ENCODE assay signal across 9 mouse cellular contexts in genomic region chr1:72255062-72255853, GRCm38 (mm10). TPM values are rescaled to one million over a fixed set of nuclear protein-coding genes. Genes with fewer than 3 reads are reported as not detected.
DNase-seq lines count a peak whose midpoint lies in the region; ATAC-seq and TF ChIP-seq lines count a peak whose summit lies in the region.
"Had no signal": no experiment of that assay in that cellular context is flagged by ENCODE, and none has a peak within 500 bp of the region (broad histone marks: within the 10 kb centered on the region; RNA-seq: fewer than 3 reads in every experiment).

No protein-coding gene starts in this region.

- peak overlapping the region; percentile 39 for H3K4me3 ChIP-seq in cerebellum, adult 2 months (replicated peaks; ENCODE audit: insufficient read depth, low read depth, low read length)
- H3K4me3 ChIP-seq in forebrain, postnatal 0 days (ENCODE audit: low read depth, low read length): peak overlapping the region; percentile 40
- H3K4me3 ChIP-seq in limb, embryonic 15.5 days: peak overlapping the region; percentile 47
- peak overlapping the region; percentile 48 for H3K4me3 ChIP-seq in midbrain, embryonic 15.5 days
- peak overlapping the region; percentile 37 for H3K4me3 ChIP-seq in stomach, embryonic 14.5 days (ENCODE audit: low read depth, low read length)

- H3K36me3 ChIP-seq in forebrain, postnatal 0 days (ENCODE audit: insufficient read depth): no peaks in the 10 kb centered on the region
- H3K36me3 ChIP-seq in limb, embryonic 15.5 days: no peaks in the 10 kb centered on the region; the same call in 1 of the 2 replicates
- H3K36me3 ChIP-seq in midbrain, embryonic 15.5 days (replicated peaks): no peaks in the 10 kb centered on the region
- peaks cover 3% of the 10 kb centered on the region; the same call in 1 of the 2 replicates for H3K36me3 ChIP-seq in stomach, embryonic 14.5 days (ENCODE audit: control insufficient read depth, insufficient read depth, low read length)

- 6% methylated on average over 15 of the region's 15 CpGs for WGBS in cerebellum, adult 2 months
- WGBS in forebrain, postnatal 0 days: 3% methylated on average over 15 of the region's 15 CpGs
- 3% methylated on average over 15 of the region's 15 CpGs for WGBS in limb, embryonic 15.5 days
- WGBS in midbrain, embryonic 15.5 days: 2% methylated on average over 15 of the region's 15 CpGs
- 3% methylated on average over 15 of the region's 15 CpGs for WGBS in stomach, embryonic 14.5 days

- H3K4me2 ChIP-seq in forebrain, postnatal 0 days (ENCODE audit: low read depth): peak overlapping the region; percentile 59
- peak overlapping the region; percentile 62 for H3K4me2 ChIP-seq in limb, embryonic 15.5 days
- peak overlapping the region; percentile 52 for H3K4me2 ChIP-seq in midbrain, embryonic 15.5 days
- H3K4me2 ChIP-seq in stomach, embryonic 14.5 days (replicated peaks; ENCODE audit: low read depth, low read length): peak overlapping the region; percentile 60

- H3K27me3 ChIP-seq in cerebellum, adult 2 months (ENCODE audit: control insufficient read depth, insufficient read depth, low read length): no peaks in the 10 kb centered on the region
- no peaks in the 10 kb centered on the region for H3K27me3 ChIP-seq in forebrain, postnatal 0 days (ENCODE audit: insufficient read depth, low read length)
- H3K27me3 ChIP-seq in limb, embryonic 15.5 days: no peaks in the 10 kb centered on the region
- no peaks in the 10 kb centered on the region for H3K27me3 ChIP-seq in midbrain, embryonic 15.5 days (replicated peaks)
- no peaks in the 10 kb centered on the region for H3K27me3 ChIP-seq in stomach, embryonic 14.5 days (ENCODE audit: control insufficient read depth, insufficient read depth, low read length)

- H3K9me3 ChIP-seq in forebrain, postnatal 0 days (ENCODE audit: low read length): no peaks in the 10 kb centered on the region
- H3K9me3 ChIP-seq in limb, embryonic 15.5 days: no peaks in the 10 kb centered on the region
- H3K9me3 ChIP-seq in midbrain, embryonic 15.5 days: no peaks in the 10 kb centered on the region
- H3K9me3 ChIP-seq in stomach, embryonic 14.5 days (ENCODE audit: control insufficient read depth, low read depth, low read length): no peaks in the 10 kb centered on the region

- H3K4me1 ChIP-seq in cerebellum, adult 2 months (ENCODE audit: control insufficient read depth, insufficient read depth, low read length): peaks cover 11% of the 10 kb centered on the region
- peaks cover 9% of the 10 kb centered on the region; the same call in 1 of the 2 replicates for H3K4me1 ChIP-seq in forebrain, postnatal 0 days (ENCODE audit: insufficient read depth)
- H3K4me1 ChIP-seq in limb, embryonic 15.5 days: peaks cover 15% of the 10 kb centered on the region
- peaks cover 25% of the 10 kb centered on the region for H3K4me1 ChIP-seq in midbrain, embryonic 15.5 days
- H3K4me1 ChIP-seq in stomach, embryonic 14.5 days (ENCODE audit: control insufficient read depth, insufficient read depth, low read length): no peaks in the 10 kb centered on the region; the same call in 1 of the 2 replicates

- DNase-seq in ovary, adult 18-20 months (ENCODE audit: low spot score): peak; percentile 61
- no peak for DNase-seq in ovary, postnatal 10 days (ENCODE audit: low spot score)
- DNase-seq in cerebellum, adult 2 months: no peak
- DNase-seq in forebrain, postnatal 0 days: peak; percentile 81

- no peak for TF ChIP-seq POLR2A in cerebellum, adult 2 months (IDR thresholded peaks at IDR 0.05; ENCODE audit: borderline replicate concordance, insufficient read depth, low read length)

- peak overlapping the region; percentile 38 for H3K27ac ChIP-seq in cerebellum, adult 2 months (ENCODE audit: insufficient read depth, low read length)
- peak overlapping the region; percentile 85 for H3K27ac ChIP-seq in forebrain, postnatal 0 days (ENCODE audit: low read depth, low read length)
- peak overlapping the region; percentile 93 for H3K27ac ChIP-seq in limb, embryonic 15.5 days
- H3K27ac ChIP-seq in midbrain, embryonic 15.5 days: peak overlapping the region; percentile 89
- peak overlapping the region; percentile 89 for H3K27ac ChIP-seq in stomach, embryonic 14.5 days (ENCODE audit: low read length)

- TF ChIP-seq CTCF in cerebellum, adult 2 months (IDR thresholded peaks at IDR 0.05; ENCODE audit: borderline replicate concordance, insufficient read depth, low read depth, low read length): no peak
- TF ChIP-seq CTCF in forebrain, postnatal 0 days (IDR thresholded peaks at IDR 0.05; ENCODE audit: low read depth): 0 out of 2 replicates have a peak, but pooled peaks have one; percentile 38

- peak overlapping the region; percentile 67 for H3K9ac ChIP-seq in forebrain, postnatal 0 days
- H3K9ac ChIP-seq in limb, embryonic 15.5 days: no peak overlapping the region
- peak overlapping the region; percentile 52 for H3K9ac ChIP-seq in midbrain, embryonic 15.5 days
- H3K9ac ChIP-seq in stomach, embryonic 14.5 days (replicated peaks; ENCODE audit: low read depth, low read length): peak overlapping the region; percentile 45; the same call in 1 of the 2 replicates

- ATAC-seq in forebrain, postnatal 0 days: peak; percentile 83
- peak; percentile 53 for ATAC-seq in inflammation-experienced regulatory T-cells, adult 6 months
- ATAC-seq in limb, embryonic 15.5 days (ENCODE audit: insufficient number of reproducible peaks, low FRiP score, low TSS enrichment, low read depth): peak; percentile 85
- ATAC-seq in midbrain, embryonic 15.5 days (replicated peaks): peak; percentile 85
- ATAC-seq in stomach, embryonic 14.5 days (ENCODE audit: insufficient number of reproducible peaks, insufficient read depth, low FRiP score, low read depth): peak; percentile 91

RNA-seq across cellular contexts. Expression of gene Pecr, which starts 28.9 kb away (rescaled TPM):
- polyA plus RNA-seq in cerebellum, adult 2 months (2012; rRNA removed): 6.2 and 6.8 TPM in 2 replicates
- 4.6 and 7.5 TPM in 2 replicates for total RNA-seq in forebrain, postnatal 0 days (2014; rRNA removed)
- polyA plus RNA-seq in forebrain, postnatal 0 days (2015; fragmentation: Nextera tagmentation; extraction: Ambion mirVana): 8.0 and 11.9 TPM in 2 replicates
- 1 to 10 TPM; 3.4 to 4.2 (median 4.1) TPM for polyA plus RNA-seq in inflammation-experienced regulatory T-cells, adult 6 months (2017; shearing (Covaris generic))
- polyA plus RNA-seq in limb, embryonic 15.5 days (2015; fragmentation: Nextera tagmentation; extraction: Ambion mirVana): 33.3 and 35.7 TPM in 2 replicates
- polyA plus RNA-seq in midbrain, embryonic 15.5 days (2015; fragmentation: Nextera tagmentation; extraction: Ambion mirVana): 5.7 and 5.8 TPM in 2 replicates
- 35.0 and 35.7 TPM in 2 replicates for polyA plus RNA-seq in stomach, embryonic 14.5 days (2014; fragmentation: Nextera tagmentation; extraction: Ambion mirVana)

RNA-seq across cellular contexts. Expression of gene Tmem169, which starts 28.9 kb away (rescaled TPM):
- 16.4 and 18.3 TPM in 2 replicates for polyA plus RNA-seq in cerebellum, adult 2 months (2012; rRNA removed)
- total RNA-seq in forebrain, postnatal 0 days (2014; rRNA removed): 36.1 and 38.8 TPM in 2 replicates
- polyA plus RNA-seq in forebrain, postnatal 0 days (2015; fragmentation: Nextera tagmentation; extraction: Ambion mirVana): 22.7 and 35.2 TPM in 2 replicates
- polyA plus RNA-seq in inflammation-experienced regulatory T-cells, adult 6 months (2017; shearing (Covaris generic)): not detected
- polyA plus RNA-seq in limb, embryonic 15.5 days (2015; fragmentation: Nextera tagmentation; extraction: Ambion mirVana): 3.3 and 3.5 TPM in 2 replicates
- polyA plus RNA-seq in midbrain, embryonic 15.5 days (2015; fragmentation: Nextera tagmentation; extraction: Ambion mirVana): 37.8 and 41.1 TPM in 2 replicates
- 2.6 and 3.7 TPM in 2 replicates for polyA plus RNA-seq in stomach, embryonic 14.5 days (2014; fragmentation: Nextera tagmentation; extraction: Ambion mirVana)
- polyA plus RNA-seq: erythroblast, embryonic 14.5 days had no signal

RNA-seq across cellular contexts. Expression of gene Mreg, which starts 43.2 kb away (rescaled TPM):
- polyA plus RNA-seq in cerebellum, adult 2 months (2012; rRNA removed): 22.7 and 25.8 TPM in 2 replicates
- total RNA-seq in forebrain, postnatal 0 days (2014; rRNA removed): 1.7 and 1.9 TPM in 2 replicates
- 1.7 and 2.1 TPM in 2 replicates for polyA plus RNA-seq in forebrain, postnatal 0 days (2015; fragmentation: Nextera tagmentation; extraction: Ambion mirVana)
- polyA plus RNA-seq in inflammation-experienced regulatory T-cells, adult 6 months (2017; shearing (Covaris generic)): under 1 TPM in 1 of 3 experiments, not detected in 2; 0.47 TPM
- 5.4 and 5.6 TPM in 2 replicates for polyA plus RNA-seq in limb, embryonic 15.5 days (2015; fragmentation: Nextera tagmentation; extraction: Ambion mirVana)
- 1.7 and 2.2 TPM in 2 replicates for polyA plus RNA-seq in midbrain, embryonic 15.5 days (2015; fragmentation: Nextera tagmentation; extraction: Ambion mirVana)
- polyA plus RNA-seq in stomach, embryonic 14.5 days (2014; fragmentation: Nextera tagmentation; extraction: Ambion mirVana): 9.2 and 9.7 TPM in 2 replicates

RNA-seq across cellular contexts. Expression of gene Xrcc5, which starts 52.0 kb away (rescaled TPM):
- 13.3 TPM in 2 replicates for polyA plus RNA-seq in cerebellum, adult 2 months (2012; rRNA removed)
- 10.3 and 12.7 TPM in 2 replicates for total RNA-seq in forebrain, postnatal 0 days (2014; rRNA removed)
- polyA plus RNA-seq in forebrain, postnatal 0 days (2015; fragmentation: Nextera tagmentation; extraction: Ambion mirVana): 11.9 and 12.8 TPM in 2 replicates
- 10 to 100 TPM; 23.7 to 29.9 (median 26.1) TPM for polyA plus RNA-seq in inflammation-experienced regulatory T-cells, adult 6 months (2017; shearing (Covaris generic))
- 35.4 and 35.9 TPM in 2 replicates for polyA plus RNA-seq in limb, embryonic 15.5 days (2015; fragmentation: Nextera tagmentation; extraction: Ambion mirVana)
- 15.4 and 16.1 TPM in 2 replicates for polyA plus RNA-seq in midbrain, embryonic 15.5 days (2015; fragmentation: Nextera tagmentation; extraction: Ambion mirVana)
- polyA plus RNA-seq in stomach, embryonic 14.5 days (2014; fragmentation: Nextera tagmentation; extraction: Ambion mirVana): 43.6 and 47.8 TPM in 2 replicates

Comparison
In these comparisons a context has a peak if more than half of its experiments do, and no peak if none do; other contexts are left out.
1. DNase-seq: peak in ovary, adult 18-20 months (single experiment) and forebrain, postnatal 0 days (single experiment); none in ovary, postnatal 10 days (single experiment) and cerebellum, adult 2 months (0 of 2).
2. H3K27ac ChIP-seq: peak in every context shown above with its lines; median percentile 93 in limb, embryonic 15.5 days; 89 in midbrain, embryonic 15.5 days; 89 in stomach, embryonic 14.5 days; 85 in forebrain, postnatal 0 days; 38 in cerebellum, adult 2 months.
3. Peak in every context shown above with its lines, with median percentiles within 50 percentile points of each other: H3K4me3 ChIP-seq, ATAC-seq and H3K4me2 ChIP-seq.